Mouse (Mus musculus) forebrain, embryonic 11.5 days (tissue): ENCODE data around the gene Mrpl52. TPM values are rescaled to one million over a fixed set of nuclear protein-coding genes. Genes with fewer than 3 reads are reported as not detected.

Experiments
- ATAC-seq: fragments of 200-750 bp; cut with Nextera tagmentation; replicated peaks from 2 replicates; pipeline ENCODE4 v1.8.0; 2017; ENCODE audit warnings: moderate TSS enrichment; ENCODE audit not compliant: low FRiP score
- DNase-seq: peaks from one replicate; pipeline ENCODE4 v3.0.0-alpha.2; 2017; ENCODE audit warnings: low spot score
- H3K27ac ChIP-seq: fragments of 300-500 bp; sonication (generic); 2 replicates; pipeline ENCODE4 v1.5.1; 2014; ENCODE audit warnings: low read depth, low read length
- H3K27me3 ChIP-seq: fragments of 300-500 bp; sonication (generic); 2 replicates; pipeline ENCODE4 v1.6.1; 2014; ENCODE audit warnings: mild to moderate bottlenecking, low read length, mixed read lengths; ENCODE audit not compliant: control insufficient read depth, insufficient read depth
- H3K36me3 ChIP-seq: fragments of 300-500 bp; sonication (generic); 2 replicates; pipeline ENCODE4 v1.6.1; 2014; ENCODE audit warnings: mild to moderate bottlenecking, low read length, moderate library complexity, mixed read lengths; ENCODE audit not compliant: control insufficient read depth, insufficient read depth
- H3K4me1 ChIP-seq: fragments of 300-500 bp; sonication (generic); replicated peaks from 2 replicates; pipeline ENCODE4 v1.6.1; 2014; ENCODE audit warnings: low read length, mixed read lengths; ENCODE audit not compliant: control insufficient read depth, insufficient read depth
- H3K4me2 ChIP-seq: fragments of 300-500 bp; sonication (generic); 2 replicates; pipeline ENCODE4 v1.6.1; 2014; ENCODE audit warnings: low read depth, mild to moderate bottlenecking, low read length, moderate library complexity, mixed read lengths; ENCODE audit not compliant: severe bottlenecking
- H3K4me3 ChIP-seq: fragments of 300-500 bp; sonication (generic); 2 replicates; pipeline ENCODE4 v1.5.1; 2014; ENCODE audit warnings: low read depth, low read length
- H3K9ac ChIP-seq: fragments of 300-500 bp; sonication (generic); 2 replicates; pipeline ENCODE4 v1.6.1; 2014; ENCODE audit warnings: low read length
- H3K9me3 ChIP-seq: fragments of 300-500 bp; sonication (generic); 2 replicates; pipeline ENCODE4 v1.6.1; 2016; ENCODE audit warnings: low read length, mixed read lengths; ENCODE audit not compliant: control insufficient read depth
- WGBS: fragments of 180-500 bp; shearing (Covaris S2); extraction: QIAGEN DNeasy Blood & Tissue Kit; methylation state at CpG from one replicate; pipeline ENCODE4 v1.1.7; 2014; 5-methylcytosine and 5-hydroxymethylcytosine counted together
- polyA plus RNA-seq: library from polyadenylated mRNA; unstranded; fragments of >200 nt; fragmentation: Nextera tagmentation; extraction: Ambion mirVana; gene quantifications from 2 replicates; pipeline ENCODE4 v1.2.1, GENCODE M21; 2014

Gene Mrpl52
- polyA plus RNA-seq, 1 experiment from 2014 or later, result 221 TPM

DNA sequence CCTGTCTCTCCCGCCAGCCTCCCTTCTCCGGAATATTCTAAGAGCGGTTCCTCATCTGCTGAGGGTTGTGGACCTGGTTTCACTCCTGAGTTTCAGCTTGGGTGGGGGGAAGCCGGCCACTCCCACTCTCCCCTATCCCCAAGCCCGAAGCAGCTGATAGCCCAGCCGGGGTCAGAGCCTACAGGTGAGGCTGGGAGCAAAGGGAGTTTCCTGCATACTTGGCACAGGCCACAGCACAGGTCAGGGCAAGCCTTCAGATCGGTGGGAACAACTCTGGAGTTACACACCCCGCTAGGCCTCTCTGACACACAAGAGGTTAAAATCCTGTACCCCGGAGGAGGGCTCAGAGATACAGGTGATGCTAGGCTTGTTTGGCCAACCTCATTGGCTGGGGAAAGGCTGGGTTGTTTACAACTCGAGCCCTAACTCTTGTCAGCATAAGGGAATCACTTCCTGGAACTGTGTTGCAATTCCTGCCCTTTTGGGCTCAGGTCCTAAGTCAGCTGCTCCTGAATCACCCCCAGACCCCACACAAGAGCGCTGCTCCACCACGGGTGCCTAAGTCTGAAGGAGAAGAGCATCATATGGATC lies 7.3 kb downstream of the Mrpl52 start:
- H3K36me3 ChIP-seq, result no peaks in the 10 kb centered on the region; the same call in 1 of the 2 replicates
- DNase-seq (no peak), ATAC-seq (no peak)
- no peak overlapping the region; the same call in 1 of the 2 replicates for H3K4me3 ChIP-seq
- peak overlapping the region; percentile 69; the same call in 1 of the 2 replicates for H3K4me2 ChIP-seq
- 70% methylated on average over 12 of the region's 12 CpGs for WGBS
- no peaks in the 10 kb centered on the region for H3K27me3 ChIP-seq
- no peak overlapping the region for H3K27ac ChIP-seq
- H3K9ac ChIP-seq, result no peak overlapping the region; the same call in 1 of the 2 replicates
- H3K4me1 ChIP-seq, result peaks cover 24% of the 10 kb centered on the region
- H3K9me3 ChIP-seq, result no peaks in the 10 kb centered on the region

DNA sequence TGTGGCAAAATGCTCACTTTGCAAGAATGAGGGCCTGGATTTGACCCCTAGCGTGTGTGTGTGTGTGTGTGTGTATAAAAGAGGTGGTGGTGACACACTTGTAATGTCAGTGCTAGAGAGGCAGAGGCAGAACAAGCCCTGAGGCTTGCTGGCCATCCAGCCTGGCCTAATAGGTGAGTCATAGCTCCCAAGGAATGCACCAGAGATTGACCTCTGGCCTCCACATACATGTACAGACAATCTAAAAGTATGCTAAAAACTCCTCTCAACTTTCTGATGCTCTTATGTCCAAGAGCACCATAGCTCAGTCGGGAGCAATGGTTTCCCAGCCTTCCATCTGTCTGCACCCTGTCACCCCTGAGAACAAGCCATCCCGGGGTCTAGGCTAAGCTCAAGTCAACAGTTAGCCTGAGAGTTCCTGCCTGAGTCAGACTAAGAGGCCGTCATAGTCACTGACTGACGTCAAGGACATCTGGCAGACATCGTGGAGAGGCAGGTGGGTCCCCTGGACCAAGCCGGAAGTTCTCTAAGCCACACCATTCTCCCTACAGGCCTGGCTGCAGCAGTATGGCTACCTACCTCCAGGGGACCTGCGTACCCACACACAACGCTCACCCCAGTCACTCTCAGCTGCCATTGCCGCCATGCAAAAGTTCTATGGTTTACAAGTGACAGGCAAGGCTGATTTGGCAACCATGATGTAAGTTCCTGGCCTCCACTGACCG lies 8.6 kb downstream of the Mrpl52 start:
- Histone ChIP-seq H3K36me3 (no peaks in the 10 kb centered on the region; the same call in 1 of the 2 replicates), H3K4me3 (no peak overlapping the region), H3K4me1 (peaks cover 18% of the 10 kb centered on the region), H3K4me2 (no peak overlapping the region), H3K9ac (no peak overlapping the region), H3K27ac (no peak overlapping the region), H3K27me3 (no peaks in the 10 kb centered on the region), H3K9me3 (no peaks in the 10 kb centered on the region)
- no peak for ATAC-seq
- no peak for DNase-seq
- 92% methylated on average over 11 of the region's 11 CpGs for WGBS

- no peaks in the 10 kb centered on the region; the same call in 1 of the 2 replicates for H3K4me1 ChIP-seq
- H3K4me3 ChIP-seq, result no peak overlapping the region
- no peak overlapping the region for H3K9ac ChIP-seq
- H3K27ac ChIP-seq, result no peak overlapping the region
- ATAC-seq (no peak), DNase-seq (no peak)
- no peak overlapping the region for H3K4me2 ChIP-seq
- no peaks in the 10 kb centered on the region for H3K27me3 ChIP-seq
- no peaks in the 10 kb centered on the region for H3K9me3 ChIP-seq
- 79% methylated on average over 12 of the region's 12 CpGs for WGBS
- H3K36me3 ChIP-seq, result peaks cover 4% of the 10 kb centered on the region
Observed at GRCm38 (mm10) chr14:54439155-54439554, 12.4 kb downstream of the Mrpl52 start.

- H3K4me2 ChIP-seq, result no peak overlapping the region
- no peak overlapping the region for H3K4me3 ChIP-seq
- H3K36me3 ChIP-seq, result peaks cover 4% of the 10 kb centered on the region
- WGBS, result 50% methylated on average over 7 of the region's 7 CpGs
- no peak overlapping the region for H3K9ac ChIP-seq
- no peak overlapping the region for H3K27ac ChIP-seq
- H3K27me3 ChIP-seq, result no peaks in the 10 kb centered on the region
- no peaks in the 10 kb centered on the region; the same call in 1 of the 2 replicates for H3K4me1 ChIP-seq
- H3K9me3 ChIP-seq, result no peaks in the 10 kb centered on the region
- no peak for DNase-seq
- ATAC-seq, result no peak
Observed at GRCm38 (mm10) chr14:54439610-54440009, 12.9 kb downstream of the Mrpl52 start.

GRCm38 (mm10) chr14:54440538-54440937 lies 13.8 kb downstream of the Mrpl52 start:
- DNase-seq (no peak), ATAC-seq (no peak)
- WGBS, result 93% methylated on average over 14 of the region's 14 CpGs
- H3K27ac ChIP-seq, result no peak overlapping the region
- H3K9ac ChIP-seq, result no peak overlapping the region
- no peaks in the 10 kb centered on the region for H3K27me3 ChIP-seq
- peaks cover 4% of the 10 kb centered on the region for H3K36me3 ChIP-seq
- no peak overlapping the region for H3K4me2 ChIP-seq
- no peaks in the 10 kb centered on the region; the same call in 1 of the 2 replicates for H3K4me1 ChIP-seq
- H3K4me3 ChIP-seq, result no peak overlapping the region
- no peaks in the 10 kb centered on the region for H3K9me3 ChIP-seq

DNA sequence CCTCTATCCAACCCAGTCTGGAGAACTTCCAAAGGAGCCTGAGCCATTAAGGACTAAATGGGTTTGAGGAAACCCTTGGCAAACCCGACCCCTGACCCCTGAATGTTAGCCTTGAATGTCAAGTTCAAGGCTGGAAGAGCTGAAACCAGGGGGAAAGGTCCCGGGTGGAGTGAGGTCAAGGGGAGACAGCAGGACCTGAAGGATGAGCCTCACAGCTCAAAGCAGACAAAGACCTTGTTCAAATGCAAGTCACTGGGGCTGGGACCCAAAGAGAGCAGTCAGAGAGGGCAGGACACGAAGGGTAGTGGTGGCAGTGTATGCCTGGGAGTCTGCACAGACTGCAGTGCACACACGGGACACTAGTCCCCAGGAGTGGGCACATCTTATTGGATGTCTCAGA lies 14.7 kb downstream of the Mrpl52 start:
- H3K4me1 ChIP-seq, result no peaks in the 10 kb centered on the region; the same call in 1 of the 2 replicates
- no peaks in the 10 kb centered on the region for H3K9me3 ChIP-seq
- H3K27ac ChIP-seq, result no peak overlapping the region
- H3K9ac ChIP-seq, result no peak overlapping the region
- ATAC-seq (no peak), DNase-seq (no peak)
- WGBS, result 79% methylated on average over 4 of the region's 4 CpGs
- no peak overlapping the region for H3K4me3 ChIP-seq
- H3K27me3 ChIP-seq, result no peaks in the 10 kb centered on the region
- H3K36me3 ChIP-seq, result peaks cover 4% of the 10 kb centered on the region
- no peak overlapping the region for H3K4me2 ChIP-seq

GRCm38 (mm10) chr14:54442548-54442947 lies 15.8 kb downstream of the Mrpl52 start:
- no peaks in the 10 kb centered on the region for H3K27me3 ChIP-seq
- H3K4me2 ChIP-seq, result no peak overlapping the region
- H3K4me1 ChIP-seq, result no peaks in the 10 kb centered on the region; the same call in 1 of the 2 replicates
- WGBS, result 90% methylated on average over 3 of the region's 3 CpGs
- H3K9me3 ChIP-seq, result no peaks in the 10 kb centered on the region
- ATAC-seq (no peak), DNase-seq (no peak)
- no peak overlapping the region for H3K4me3 ChIP-seq
- H3K9ac ChIP-seq, result no peak overlapping the region
- peaks cover 4% of the 10 kb centered on the region for H3K36me3 ChIP-seq
- no peak overlapping the region for H3K27ac ChIP-seq

GRCm38 (mm10) chr14:54443196-54443595 lies 16.5 kb downstream of the Mrpl52 start:
- Histone ChIP-seq H3K9me3 (no peaks in the 10 kb centered on the region), H3K27ac (no peak overlapping the region), H3K4me3 (no peak overlapping the region), H3K4me1 (no peaks in the 10 kb centered on the region; the same call in 1 of the 2 replicates), H3K27me3 (no peaks in the 10 kb centered on the region), H3K36me3 (peaks cover 4% of the 10 kb centered on the region), H3K4me2 (no peak overlapping the region), H3K9ac (no peak overlapping the region)
- 25% methylated on average over 3 of the region's 3 CpGs for WGBS
- DNase-seq (no peak), ATAC-seq (peak; percentile 49; the same call in 1 of the 2 replicates)
